Mouse (Mus musculus) brain, embryonic 18.5 days (tissue): ENCODE measurements around the gene Robo2.

Source experiments
- DNase-seq: peaks from one replicate; pipeline ENCODE4 v3.0.0-alpha.2; 2012; ENCODE audit warnings: low read depth, low spot score

Robo2 gene

DNA sequence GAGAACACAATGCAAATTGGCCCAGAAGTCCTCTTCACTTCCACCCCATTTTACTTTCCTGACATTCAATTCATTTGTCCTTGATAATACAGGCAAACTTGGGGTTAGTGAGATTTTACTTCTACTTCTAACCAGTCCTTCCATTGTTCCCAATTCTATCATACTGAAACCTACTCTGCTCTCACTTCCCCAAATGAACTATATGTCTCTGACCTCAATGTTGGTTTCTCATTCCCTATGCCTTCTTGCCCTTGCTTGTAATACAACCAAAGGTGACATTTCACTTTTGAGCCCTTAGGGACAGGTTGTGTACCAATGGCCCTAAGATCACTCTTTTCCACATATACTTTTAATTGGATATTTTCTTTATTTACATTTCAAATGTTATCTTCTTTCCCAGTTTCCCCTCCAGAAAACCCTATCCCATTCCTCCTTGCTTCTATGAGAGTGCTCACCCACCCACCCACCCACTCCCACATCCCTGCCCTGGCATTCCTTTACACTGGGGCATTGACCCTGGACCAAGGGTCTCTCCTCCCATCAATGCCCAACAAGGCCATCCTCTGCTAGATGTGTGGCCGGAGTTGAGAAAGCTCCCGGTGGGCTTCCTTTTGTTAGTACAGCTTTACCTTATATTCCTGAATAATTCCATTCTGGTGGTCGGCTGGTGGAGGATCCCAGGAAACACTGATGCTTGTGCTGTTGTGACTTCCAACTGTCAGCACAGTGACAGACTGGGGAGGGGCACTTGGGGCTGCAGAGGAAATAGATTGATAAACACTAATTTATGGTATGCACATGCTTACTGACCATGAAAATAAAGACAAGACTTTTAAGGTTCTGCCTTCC lies 453.7 kb downstream of the Robo2 start:
- DNase-seq = no peak

DNA sequence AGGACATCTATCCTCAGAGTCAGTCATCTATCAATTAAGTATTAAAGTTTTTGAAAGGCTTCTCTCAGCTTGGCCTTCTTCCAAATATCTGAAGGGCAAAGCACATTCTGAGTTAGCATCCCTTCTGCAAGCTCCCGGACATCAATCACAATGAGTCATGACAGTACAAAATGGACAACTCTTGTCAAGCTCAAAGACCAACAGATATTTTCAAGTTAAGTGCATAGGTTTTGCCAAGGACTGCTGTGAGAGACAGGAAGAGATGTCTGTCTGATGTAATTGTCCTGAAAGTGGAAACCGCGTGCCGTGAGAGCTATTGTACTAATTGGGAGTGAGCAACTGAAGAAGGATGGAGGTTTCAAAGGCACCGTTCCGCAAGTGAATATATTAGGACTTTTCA lies 465.5 kb downstream of the Robo2 start:
- no peak for DNase-seq

GRCm38 (mm10) chr16:73940211-73940541 lies 471.4 kb downstream of the Robo2 start:
- no peak for DNase-seq

DNA sequence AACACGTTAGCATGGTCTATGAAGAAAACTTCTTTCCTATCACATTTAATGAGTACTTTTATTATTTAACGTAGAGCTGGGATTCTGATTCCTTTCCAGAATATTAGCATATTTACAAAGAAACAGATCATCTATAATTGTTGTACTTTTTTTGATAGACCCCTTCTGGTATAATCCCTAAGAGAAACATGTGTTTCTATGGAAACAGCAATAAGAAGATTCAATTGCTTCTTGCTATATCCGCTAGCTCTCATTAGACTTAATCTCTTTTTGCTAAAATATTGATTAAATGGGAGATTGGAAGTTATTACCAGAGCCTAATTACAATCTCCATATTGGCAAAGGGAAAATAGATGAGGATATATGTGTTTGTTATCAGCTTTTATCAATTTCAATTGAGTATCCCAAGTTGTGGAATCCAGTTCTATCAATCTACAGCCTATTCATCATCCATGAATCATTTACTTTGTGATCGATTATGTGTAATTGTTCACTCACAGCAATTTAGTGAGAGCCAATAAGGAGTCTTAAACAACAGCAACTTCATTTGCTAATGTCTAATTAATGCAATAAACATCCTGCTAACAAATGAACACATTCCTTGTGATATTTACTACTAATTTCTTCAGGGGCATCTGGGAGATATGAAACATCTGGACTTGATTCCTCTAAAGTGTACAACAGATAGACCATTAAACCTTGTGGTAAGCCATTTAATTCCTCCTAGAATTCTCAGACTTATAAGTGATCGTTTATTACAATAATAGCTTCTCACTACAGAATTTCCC lies 472.0 kb downstream of the Robo2 start:
- DNase-seq = no peak

- no peak for DNase-seq
Measured at GRCm38 (mm10) chr16:73930323-73930722, 481.3 kb downstream of the Robo2 start.

GRCm38 (mm10) chr16:73927481-73927880 lies 484.1 kb downstream of the Robo2 start:
- DNase-seq = no peak

DNA sequence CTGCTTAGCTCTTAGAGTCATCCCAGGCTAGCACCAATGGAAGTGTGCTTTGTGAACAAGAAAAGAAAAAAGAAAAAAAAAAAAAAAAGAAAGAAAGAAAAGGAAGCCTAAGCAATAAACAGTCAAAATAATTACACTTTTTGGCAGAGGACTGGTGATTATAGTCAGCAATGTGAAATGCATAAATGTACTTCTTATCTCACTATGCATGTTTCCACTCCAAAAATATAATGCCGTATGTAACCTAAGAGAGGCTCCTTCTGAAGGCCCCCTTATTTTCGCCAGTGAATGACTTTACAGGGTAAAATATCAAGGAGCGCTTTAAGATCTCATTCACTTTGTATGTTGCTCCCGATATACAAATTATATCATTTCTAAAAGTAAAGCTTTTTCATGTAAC lies 496.2 kb downstream of the Robo2 start:
- DNase-seq = peak; percentile 24

GRCm38 (mm10) chr16:73914936-73915335 lies 496.7 kb downstream of the Robo2 start:
- DNase-seq = no peak

GRCm38 (mm10) chr16:73908504-73908903 lies 503.1 kb downstream of the Robo2 start:
- DNase-seq = no peak

GRCm38 (mm10) chr16:73896856-73897255 lies 514.8 kb downstream of the Robo2 start:
- no peak for DNase-seq

DNA sequence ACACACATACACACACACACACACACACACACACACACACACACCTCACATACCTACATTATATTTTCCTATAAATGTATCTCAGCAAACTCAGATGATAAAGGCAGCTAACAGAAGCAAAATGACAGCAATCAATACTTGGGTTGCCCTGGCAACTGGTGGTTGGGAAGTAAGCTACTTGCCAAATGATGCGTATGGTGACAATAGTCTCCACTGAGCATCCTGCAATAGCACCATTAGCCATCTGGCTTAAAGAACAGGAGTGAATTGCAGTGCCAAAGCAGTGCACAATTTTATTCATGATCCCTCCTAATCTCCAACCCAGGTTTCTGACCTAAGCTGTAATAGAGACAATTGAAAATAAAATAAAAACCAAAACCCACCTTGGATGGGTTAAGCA lies 529.7 kb downstream of the Robo2 start:
- no peak for DNase-seq

DNA sequence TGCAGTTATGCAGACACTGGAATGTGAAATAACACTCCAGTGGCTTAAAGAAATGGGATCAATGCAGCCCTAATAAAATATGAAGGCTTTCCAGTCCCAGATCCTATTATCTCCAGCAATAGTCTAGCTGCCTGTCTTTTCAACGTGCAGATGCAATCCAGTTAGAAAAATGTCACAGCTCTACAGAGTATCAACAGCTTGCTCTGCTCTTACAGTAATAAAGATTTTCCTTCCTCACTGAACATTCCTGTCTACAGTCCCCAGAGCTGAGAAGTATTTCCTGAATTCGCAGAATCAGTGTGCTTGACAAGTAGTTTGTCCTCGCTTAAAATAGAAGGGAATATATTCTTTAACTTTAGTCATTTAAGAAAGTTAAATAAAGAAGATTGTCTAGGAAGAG lies 533.7 kb downstream of the Robo2 start:
- no peak for DNase-seq

- DNase-seq = no peak
Measured at GRCm38 (mm10) chr16:73874991-73875390, 536.6 kb downstream of the Robo2 start.

- no peak for DNase-seq
Measured at GRCm38 (mm10) chr16:73873828-73874558, 537.6 kb downstream of the Robo2 start.

DNA sequence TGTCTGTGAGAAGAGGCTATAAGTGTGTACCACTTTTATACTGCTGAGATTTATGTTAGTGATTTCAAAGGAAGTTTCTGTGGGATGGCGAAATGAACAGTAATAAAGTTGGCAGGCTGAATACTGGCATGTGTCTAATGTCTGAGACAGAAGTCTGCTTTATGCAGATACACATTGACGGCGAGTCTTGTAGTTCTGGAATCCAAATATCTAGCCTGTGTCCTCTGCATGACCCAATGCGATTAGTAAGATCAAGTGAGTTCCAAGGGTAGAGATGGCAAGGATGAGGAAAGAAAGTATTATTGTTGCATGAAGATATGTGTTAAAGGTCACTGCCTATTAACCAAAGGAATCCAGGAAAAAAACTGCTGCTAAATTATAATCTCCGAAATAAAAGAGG lies 541.3 kb downstream of the Robo2 start:
- no peak for DNase-seq

GRCm38 (mm10) chr16:73869527-73870212 lies 542.0 kb downstream of the Robo2 start:
- no peak for DNase-seq

GRCm38 (mm10) chr16:73864625-73865024 lies 547.0 kb downstream of the Robo2 start:
- DNase-seq = no peak

DNA sequence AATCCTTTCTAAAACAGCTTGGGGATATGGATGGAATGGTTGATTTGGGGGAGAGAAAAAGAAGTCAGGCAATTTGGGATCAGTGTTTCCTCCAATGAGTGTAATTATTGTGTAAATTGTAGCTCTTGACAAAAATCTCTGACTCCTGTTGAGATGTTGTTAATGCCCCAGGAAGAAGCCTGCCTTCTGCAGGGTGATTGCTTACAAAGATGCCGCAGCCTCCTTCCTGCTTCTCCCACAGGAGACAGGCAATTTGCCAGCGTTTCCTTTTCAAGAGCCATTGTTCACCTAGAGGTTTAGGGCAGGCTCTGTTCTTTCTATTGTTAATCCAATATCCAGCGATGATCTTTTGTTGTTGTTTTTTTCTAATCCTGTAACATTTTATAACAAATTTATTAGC lies 547.9 kb downstream of the Robo2 start:
- peak; percentile 32 for DNase-seq

- DNase-seq = no peak
Measured at GRCm38 (mm10) chr16:73858717-73859116, 552.9 kb downstream of the Robo2 start.

GRCm38 (mm10) chr16:73855821-73856220 lies 555.8 kb downstream of the Robo2 start:
- DNase-seq = no peak
